Mouse (Mus musculus): Measurements from ENCODE around the gene Obp2a. TPM values are rescaled to one million over a fixed set of nuclear protein-coding genes. Genes with fewer than 3 reads are reported as not detected.

Gene Obp2a
- polyA plus RNA-seq (2015; fragmentation: Nextera tagmentation; extraction: Ambion mirVana): not detected in 2 replicates

DNA sequence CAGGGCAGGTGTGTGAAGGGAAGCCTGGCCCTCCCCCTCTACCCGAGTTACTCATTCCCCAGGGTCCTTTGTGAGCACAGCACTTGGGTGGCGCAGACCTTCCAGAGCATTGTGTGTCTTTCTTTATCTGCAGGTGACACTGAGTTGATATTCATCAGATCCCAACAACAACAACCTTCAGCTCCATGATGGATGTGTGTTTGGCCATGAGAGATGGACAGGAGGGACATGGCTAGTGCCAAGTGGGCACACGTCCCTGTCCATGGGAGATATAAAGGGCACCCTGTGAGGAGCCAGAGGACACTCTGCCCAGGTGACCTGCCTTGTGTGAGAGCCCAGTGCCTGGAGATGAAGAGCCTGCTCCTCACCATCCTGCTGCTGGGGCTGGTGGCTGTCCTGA lies at the start of gene Obp2a:
Gene Obp2a (plus strand): TSS at position 301 of the 400 bp plus-strand sequence.

GRCm38 (mm10) chr2:25652902-25653301 lies 46.9 kb upstream of the Obp2a start, which contains the start of gene Lcn8:
Gene Lcn8 (plus strand): TSS chr2:25653120.

DNA sequence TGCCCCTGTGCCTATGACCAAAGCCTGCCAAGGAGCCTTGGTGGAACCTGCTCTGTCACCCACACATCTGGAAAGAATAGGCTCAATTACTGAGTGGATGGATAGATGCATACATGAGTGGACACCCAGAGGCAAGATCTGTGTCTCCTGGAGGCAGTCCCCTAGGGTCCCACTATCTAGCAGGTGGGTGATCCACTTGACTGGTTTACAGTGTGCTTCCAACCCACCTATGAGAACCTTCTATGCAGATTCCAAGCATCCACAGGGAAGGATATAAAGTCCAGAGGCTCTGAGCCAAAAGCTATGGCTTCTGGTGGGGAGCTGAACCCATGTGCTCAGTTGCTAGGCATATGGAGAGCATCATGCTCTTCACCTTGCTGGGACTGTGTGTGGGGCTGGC lies 42.2 kb upstream of the Obp2a start, which contains the start of gene Lcn5:
Gene Lcn5 (plus strand): TSS at position 301 of the 400 bp plus-strand sequence.

DNA sequence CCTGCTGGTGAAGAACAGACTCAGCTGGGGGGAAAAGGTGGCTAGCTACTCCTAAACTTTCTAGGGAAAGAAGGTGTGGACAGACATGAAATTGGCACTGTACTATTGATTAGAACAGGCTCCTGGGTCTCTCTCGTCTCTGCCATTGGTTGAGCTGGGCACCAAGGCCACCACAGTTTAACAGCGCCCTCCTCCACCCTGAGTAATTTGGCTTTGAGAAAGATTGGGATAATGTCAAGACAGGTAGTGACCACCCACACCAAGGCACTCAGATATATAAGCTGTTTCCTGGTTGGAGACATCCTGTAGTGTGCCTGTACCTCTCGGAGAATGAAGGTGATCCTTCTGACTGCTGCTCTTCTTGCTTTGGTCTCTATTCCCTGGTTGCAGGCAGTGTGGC lies 23.4 kb upstream of the Obp2a start, which contains the start of gene Lcn6:
Gene Lcn6 (plus strand): TSS at position 301 of the 400 bp plus-strand sequence.

DNA sequence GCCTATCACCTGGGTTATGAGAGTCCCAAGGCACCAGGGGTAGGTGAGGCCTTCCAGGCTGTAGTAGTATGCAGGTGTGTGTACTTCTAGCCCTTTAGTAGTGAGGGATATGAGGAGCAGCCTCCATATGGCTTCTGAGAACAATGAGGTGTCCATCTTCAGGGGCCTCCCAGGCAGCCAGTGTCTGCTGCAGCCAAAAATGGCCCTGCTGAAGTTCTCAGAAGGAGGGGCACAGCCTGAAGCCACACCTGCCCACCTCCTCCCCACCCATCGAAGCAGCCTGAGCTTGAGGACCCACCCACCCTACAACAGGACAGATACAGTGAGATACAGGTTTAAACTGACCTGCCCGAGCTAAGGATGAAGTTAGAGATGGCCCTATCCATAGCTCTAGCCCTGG lies 17.4 kb upstream of the Obp2a start, which contains the start of gene Lcn10:
Gene Lcn10 (plus strand): TSS at position 301 of the 400 bp plus-strand sequence.

DNA sequence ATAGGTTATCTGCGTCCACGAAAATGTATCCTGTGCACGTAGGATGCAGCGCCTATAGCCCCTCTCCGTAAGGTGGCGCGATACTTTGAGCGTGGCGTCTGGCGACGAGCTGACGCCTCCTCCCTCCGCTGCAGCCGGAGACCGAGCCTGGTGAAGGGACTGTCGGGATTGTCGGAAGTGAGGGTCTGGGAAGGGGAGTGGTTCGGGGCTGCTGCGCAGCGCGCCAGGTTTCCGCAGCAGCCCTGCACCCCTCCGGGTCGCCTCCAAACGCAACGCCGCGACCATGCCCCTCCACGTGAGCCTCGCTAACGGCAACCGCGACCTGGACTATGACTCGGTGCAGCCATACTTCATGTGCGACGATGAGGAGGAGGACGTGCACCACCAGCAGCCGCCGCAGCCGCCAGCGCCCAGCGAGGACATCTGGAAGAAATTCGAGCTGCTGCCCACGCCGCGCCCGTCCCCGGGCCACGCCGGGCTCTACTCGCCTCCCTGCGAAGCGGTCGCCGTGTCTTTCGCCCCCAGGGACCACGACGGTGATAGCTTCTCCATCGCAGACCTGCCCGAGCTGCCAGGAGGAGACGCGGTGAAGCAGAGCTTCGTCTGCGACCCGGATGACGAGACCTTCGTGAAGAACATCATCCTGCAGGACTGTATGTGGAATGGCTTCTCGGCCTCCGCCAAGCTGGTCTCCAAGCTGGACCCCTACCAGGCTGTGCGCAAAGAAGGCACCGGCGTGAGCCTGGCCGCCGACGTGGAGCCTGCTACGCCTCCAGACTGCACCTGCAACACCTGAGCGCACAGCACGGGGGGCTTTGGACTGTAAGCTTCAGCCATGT lies 7.0 kb downstream of the Obp2a start, which contains the start of gene Bmyc:
Gene Bmyc (plus strand): TSS at position 97 of the 839 bp plus-strand sequence.

DNA sequence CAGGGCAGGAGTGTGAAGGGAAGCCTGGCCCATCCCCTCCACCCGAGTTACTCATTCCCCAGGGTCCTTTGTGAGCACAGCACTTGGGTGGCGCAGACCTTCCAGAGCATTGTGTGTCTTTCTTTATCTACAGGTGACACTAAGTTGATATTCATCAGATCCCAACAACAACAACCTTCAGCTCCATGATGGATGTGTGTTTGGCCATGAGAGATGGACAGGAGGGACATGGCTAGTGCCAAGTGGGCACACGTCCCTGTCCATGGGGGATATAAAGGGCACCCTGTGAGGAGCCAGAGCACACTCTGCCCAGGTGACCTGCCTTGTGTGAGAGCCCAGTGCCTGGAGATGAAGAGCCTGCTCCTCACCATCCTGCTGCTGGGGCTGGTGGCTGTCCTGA lies 36.9 kb downstream of the Obp2a start, which contains the start of gene Obp2b:
Gene Obp2b (plus strand): TSS at position 301 of the 400 bp plus-strand sequence.

Other genes with a start within 250 kb of the Obp2a start
- 1.0 and 6.2 TPM in 2 replicates for gene Clic3, start 243.2 kb upstream of the Obp2a start, polyA plus RNA-seq (2015; fragmentation: Nextera tagmentation; extraction: Ambion mirVana)
- 56.6 and 62.1 TPM in 2 replicates for gene Paxx, start 238.9 kb upstream of the Obp2a start, polyA plus RNA-seq (2015; fragmentation: Nextera tagmentation; extraction: Ambion mirVana)
- gene Ptgds, start 230.0 kb upstream of the Obp2a start, polyA plus RNA-seq (2015; fragmentation: Nextera tagmentation; extraction: Ambion mirVana): 11.8 and 13.3 TPM in 2 replicates
- gene Lcn12, start 206.1 kb upstream of the Obp2a start, polyA plus RNA-seq (2015; fragmentation: Nextera tagmentation; extraction: Ambion mirVana): not detected in 2 replicates
- 56.1 and 56.8 TPM in 2 replicates for gene Fbxw5, start 199.3 kb upstream of the Obp2a start, polyA plus RNA-seq (2015; fragmentation: Nextera tagmentation; extraction: Ambion mirVana)
- gene C8g, start 198.3 kb upstream of the Obp2a start, polyA plus RNA-seq (2015; fragmentation: Nextera tagmentation; extraction: Ambion mirVana): 2.9 and 4.1 TPM in 2 replicates
- gene Traf2, start 153.1 kb upstream of the Obp2a start, polyA plus RNA-seq (2015; fragmentation: Nextera tagmentation; extraction: Ambion mirVana): 13.9 and 15.5 TPM in 2 replicates
- 314 and 359 TPM in 2 replicates for gene Edf1, start 142.2 kb upstream of the Obp2a start, polyA plus RNA-seq (2015; fragmentation: Nextera tagmentation; extraction: Ambion mirVana)
- 0.45 and 0.50 TPM in 2 replicates for gene Mamdc4, start 125.2 kb upstream of the Obp2a start, polyA plus RNA-seq (2015; fragmentation: Nextera tagmentation; extraction: Ambion mirVana)
- 93.0 and 102 TPM in 2 replicates for gene Phpt1, start 124.8 kb upstream of the Obp2a start, polyA plus RNA-seq (2015; fragmentation: Nextera tagmentation; extraction: Ambion mirVana)
- gene Ajm1, start 118.3 kb upstream of the Obp2a start, polyA plus RNA-seq (2015; fragmentation: Nextera tagmentation; extraction: Ambion mirVana): 0.18 TPM in 1 of 2 replicates, not detected in the other
- gene Rabl6, start 91.5 kb upstream of the Obp2a start, polyA plus RNA-seq (2015; fragmentation: Nextera tagmentation; extraction: Ambion mirVana): 37.7 TPM in 2 replicates
- 0.35 and 0.42 TPM in 2 replicates for gene Ccdc183, start 82.4 kb upstream of the Obp2a start, polyA plus RNA-seq (2015; fragmentation: Nextera tagmentation; extraction: Ambion mirVana)
- gene Tmem141, start 78.0 kb upstream of the Obp2a start, polyA plus RNA-seq (2015; fragmentation: Nextera tagmentation; extraction: Ambion mirVana): 22.0 and 25.0 TPM in 2 replicates
- 12.6 and 21.8 TPM in 2 replicates for gene Fcna, start 72.0 kb upstream of the Obp2a start, polyA plus RNA-seq (2015; fragmentation: Nextera tagmentation; extraction: Ambion mirVana)
- not detected in 2 replicates for gene Lcn8, start 46.9 kb upstream of the Obp2a start, polyA plus RNA-seq (2015; fragmentation: Nextera tagmentation; extraction: Ambion mirVana)
- not detected in 2 replicates for gene Lcn5, start 42.1 kb upstream of the Obp2a start, polyA plus RNA-seq (2015; fragmentation: Nextera tagmentation; extraction: Ambion mirVana)
- gene Lcn6, start 23.3 kb upstream of the Obp2a start, polyA plus RNA-seq (2015; fragmentation: Nextera tagmentation; extraction: Ambion mirVana): not detected in 2 replicates
- not detected in 2 replicates for gene Lcn10, start 17.3 kb upstream of the Obp2a start, polyA plus RNA-seq (2015; fragmentation: Nextera tagmentation; extraction: Ambion mirVana)
- 41.4 and 46.9 TPM in 2 replicates for gene Bmyc, start 6.7 kb downstream of the Obp2a start, polyA plus RNA-seq (2015; fragmentation: Nextera tagmentation; extraction: Ambion mirVana)
- gene Obp2b, start 37.0 kb downstream of the Obp2a start, polyA plus RNA-seq (2015; fragmentation: Nextera tagmentation; extraction: Ambion mirVana): not detected in 2 replicates
- not detected in 2 replicates for gene Lcn3, start 65.5 kb downstream of the Obp2a start, polyA plus RNA-seq (2015; fragmentation: Nextera tagmentation; extraction: Ambion mirVana)
- not detected in 2 replicates for gene Lcn11, start 77.0 kb downstream of the Obp2a start, polyA plus RNA-seq (2015; fragmentation: Nextera tagmentation; extraction: Ambion mirVana)
- gene Gm13539, start 82.2 kb downstream of the Obp2a start, polyA plus RNA-seq (2015; fragmentation: Nextera tagmentation; extraction: Ambion mirVana): not detected in 2 replicates
- gene Glt6d1, start 115.8 kb downstream of the Obp2a start, polyA plus RNA-seq (2015; fragmentation: Nextera tagmentation; extraction: Ambion mirVana): not detected in 2 replicates
- not detected in 2 replicates for gene Lcn9, start 123.1 kb downstream of the Obp2a start, polyA plus RNA-seq (2015; fragmentation: Nextera tagmentation; extraction: Ambion mirVana)
- not detected in 2 replicates for gene Sohlh1, start 147.2 kb downstream of the Obp2a start, polyA plus RNA-seq (2015; fragmentation: Nextera tagmentation; extraction: Ambion mirVana)
- gene Kcnt1, start 163.7 kb downstream of the Obp2a start, polyA plus RNA-seq (2015; fragmentation: Nextera tagmentation; extraction: Ambion mirVana): 0.26 and 0.45 TPM in 2 replicates

All from skeletal muscle tissue, postnatal 0 days (tissue).